Mouse (Mus musculus): ENCODE measurements at regions not wholly inside any gene's neighbourhood (a gene's known extent, or its start where the extent isn't known, plus 50 kb on each side); places are given as distances from the start of the nearest gene placed in this dataset.
"Not testable (repeated sequence)": the region's sequence is repeated elsewhere in the genome, so short reads cannot be mapped to it uniquely, and the experiment has no call there.

DNA sequence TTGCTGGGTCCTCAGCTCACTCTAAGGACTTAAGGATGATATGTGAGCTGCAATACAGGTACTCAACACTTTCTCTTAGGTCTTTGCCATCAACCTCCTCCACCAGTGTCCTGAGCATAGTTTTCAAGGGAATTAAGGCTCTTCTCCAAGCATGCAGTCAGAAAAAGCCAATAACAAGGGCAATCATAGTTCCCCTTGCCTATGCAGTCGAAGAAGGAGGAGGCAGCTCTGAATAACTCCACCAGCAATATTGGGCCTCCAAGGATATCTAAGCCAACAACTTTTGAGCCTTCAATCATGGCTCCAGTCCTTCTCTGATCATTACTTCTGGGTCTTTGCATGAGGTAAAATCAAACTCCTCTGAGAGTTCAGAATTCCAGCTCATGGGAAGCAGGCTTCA, 237.5 kb downstream of the Snurf start:
- not testable (repeated sequence) for TF ChIP-seq CTCF (IDR thresholded peaks at IDR 0.05; ENCODE audit: borderline replicate concordance, insufficient read depth, low read depth, low read length); POLR2A (IDR thresholded peaks at IDR 0.05; ENCODE audit: borderline replicate concordance, insufficient read depth, low read length)
